9 mouse cellular contexts compared by ENCODE assay signal in genomic region chr5:143236036-143236435, GRCm38 (mm10). TPM values are rescaled to one million over a fixed set of nuclear protein-coding genes. Genes with fewer than 3 reads are reported as not detected.
DNase-seq lines count a peak whose midpoint lies in the region; ATAC-seq and TF ChIP-seq lines count a peak whose summit lies in the region.
"Had no signal": no experiment of that assay in that cellular context is flagged by ENCODE, and none has a peak within 500 bp of the region (broad histone marks: within the 10 kb centered on the region; RNA-seq: fewer than 3 reads in every experiment).

No protein-coding gene starts in this region.

- peak overlapping the region; percentile 73 for H3K4me2 ChIP-seq in lung, embryonic 15.5 days
- peak overlapping the region; percentile 75 for H3K4me2 ChIP-seq in limb, embryonic 12.5 days

- no peak for TF ChIP-seq POLR2A in olfactory bulb, adult 2 months (IDR thresholded peaks at IDR 0.05; ENCODE audit: insufficient read depth, low read depth, low read length)

- no peak for DNase-seq in lung, adult 18-20 months
- no peak for DNase-seq in forebrain, embryonic 10.5 days (ENCODE audit: extremely low spot score, low spot score)
- DNase-seq in cerebellum, adult 9-11 months = no peak
- no peak for DNase-seq in embryo, embryonic 9.5 days (ENCODE audit: extremely low spot score)
- DNase-seq in adrenal gland, adult 18-20 months (ENCODE audit: low spot score in 2 of 2) = no peak

- 28% methylated on average over 9 of the region's 9 CpGs for WGBS in lung, embryonic 15.5 days
- 57% methylated on average over 9 of the region's 9 CpGs for WGBS in forebrain, embryonic 10.5 days
- WGBS in limb, embryonic 12.5 days = 51% methylated on average over 9 of the region's 9 CpGs
- WGBS in olfactory bulb, adult 2 months = 16% methylated on average over 9 of the region's 9 CpGs

- peaks cover 11% of the 10 kb centered on the region for H3K4me1 ChIP-seq in lung, embryonic 15.5 days
- H3K4me1 ChIP-seq in forebrain, embryonic 10.5 days = peaks cover 26% of the 10 kb centered on the region
- peaks cover 19% of the 10 kb centered on the region for H3K4me1 ChIP-seq in limb, embryonic 12.5 days (replicated peaks)
- peaks cover 7% of the 10 kb centered on the region for H3K4me1 ChIP-seq in olfactory bulb, adult 2 months (ENCODE audit: control insufficient read depth, insufficient read depth, low read length)

- no peaks in the 10 kb centered on the region for H3K27me3 ChIP-seq in lung, embryonic 15.5 days
- H3K27me3 ChIP-seq in forebrain, embryonic 10.5 days (ENCODE audit: poor library complexity, severe bottlenecking) = no peaks in the 10 kb centered on the region
- H3K27me3 ChIP-seq in limb, embryonic 12.5 days = no peaks in the 10 kb centered on the region

- peak overlapping the region; percentile 73 for H3K9ac ChIP-seq in lung, embryonic 15.5 days
- peak overlapping the region; percentile 89 for H3K9ac ChIP-seq in limb, embryonic 12.5 days (replicated peaks)

- peaks cover 37% of the 10 kb centered on the region for H3K36me3 ChIP-seq in lung, embryonic 15.5 days
- H3K36me3 ChIP-seq in forebrain, embryonic 10.5 days (replicated peaks) = peaks cover 44% of the 10 kb centered on the region
- peaks cover 45% of the 10 kb centered on the region for H3K36me3 ChIP-seq in limb, embryonic 12.5 days

- H3K27ac ChIP-seq in lung, embryonic 15.5 days = no peak overlapping the region
- H3K27ac ChIP-seq in forebrain, embryonic 10.5 days = peak overlapping the region; percentile 95
- no peak overlapping the region for H3K27ac ChIP-seq in limb, embryonic 12.5 days
- H3K27ac ChIP-seq in olfactory bulb, adult 2 months (ENCODE audit: insufficient read depth, low read depth, low read length) = no peak overlapping the region

- no peak for ATAC-seq in lung, embryonic 15.5 days (ENCODE audit: borderline replicate concordance, extremely low read depth, low FRiP score, low TSS enrichment)
- ATAC-seq in limb, embryonic 12.5 days (ENCODE audit: insufficient number of reproducible peaks, insufficient read depth, low FRiP score, low TSS enrichment, low read depth) = no peak

- TF ChIP-seq CTCF in olfactory bulb, adult 2 months (IDR thresholded peaks at IDR 0.05; ENCODE audit: insufficient read depth, low read depth, low read length) = no peak

- H3K9me3 ChIP-seq in lung, embryonic 15.5 days = no peaks in the 10 kb centered on the region
- H3K9me3 ChIP-seq in forebrain, embryonic 10.5 days = no peaks in the 10 kb centered on the region
- no peaks in the 10 kb centered on the region for H3K9me3 ChIP-seq in limb, embryonic 12.5 days

- peak overlapping the region; percentile 63 for H3K4me3 ChIP-seq in lung, embryonic 15.5 days
- H3K4me3 ChIP-seq in forebrain, embryonic 10.5 days = peak overlapping the region; percentile 86
- H3K4me3 ChIP-seq in limb, embryonic 12.5 days (replicated peaks) = peak overlapping the region; percentile 90
- peak overlapping the region; percentile 80 for H3K4me3 ChIP-seq in olfactory bulb, adult 2 months (ENCODE audit: insufficient read depth, low read depth, low read length)

RNA-seq across cellular contexts. Expression of gene Zfp12, which starts 1.1 kb away (rescaled TPM):
- 13.6 and 15.0 TPM in 2 replicates for polyA plus RNA-seq in lung, embryonic 15.5 days (2015; fragmentation: Nextera tagmentation; extraction: Ambion mirVana)
- polyA plus RNA-seq in forebrain, embryonic 10.5 days (2016; fragmentation: Nextera tagmentation; extraction: Ambion mirVana) = 19.7 and 24.1 TPM in 2 replicates
- polyA plus RNA-seq in limb, embryonic 12.5 days (2016; fragmentation: Nextera tagmentation; extraction: Ambion mirVana) = 25.1 and 26.1 TPM in 2 replicates
- polyA plus RNA-seq in olfactory bulb, adult 2 months (2012; ENCODE audit: insufficient read depth, insufficient read length, low replicate concordance, missing spikeins) = not detected in 2 replicates
- 10 to 100 TPM; 21.2 to 22.1 TPM for total RNA-seq in adrenal gland, adult 18-20 months (2021)

RNA-seq across cellular contexts. Expression of gene Spdye4a, which starts 9.3 kb away (rescaled TPM):
- polyA plus RNA-seq in lung, embryonic 15.5 days (2015; fragmentation: Nextera tagmentation; extraction: Ambion mirVana) = not detected in 2 replicates
- not detected in 2 replicates for polyA plus RNA-seq in forebrain, embryonic 10.5 days (2016; fragmentation: Nextera tagmentation; extraction: Ambion mirVana)
- polyA plus RNA-seq in limb, embryonic 12.5 days (2016; fragmentation: Nextera tagmentation; extraction: Ambion mirVana) = not detected in 2 replicates
- polyA plus RNA-seq in olfactory bulb, adult 2 months (2012; ENCODE audit: insufficient read depth, insufficient read length, low replicate concordance, missing spikeins) = not detected in 2 replicates
- not detected for total RNA-seq in adrenal gland, adult 18-20 months (2021)
- total RNA-seq: adrenal gland, postnatal 4 days had no signal

RNA-seq across cellular contexts. Expression of gene Zfp316, which starts 33.8 kb away (rescaled TPM):
- 2.8 and 3.1 TPM in 2 replicates for polyA plus RNA-seq in lung, embryonic 15.5 days (2015; fragmentation: Nextera tagmentation; extraction: Ambion mirVana)
- polyA plus RNA-seq in forebrain, embryonic 10.5 days (2016; fragmentation: Nextera tagmentation; extraction: Ambion mirVana) = 3.1 and 3.4 TPM in 2 replicates
- 8.5 and 11.0 TPM in 2 replicates for polyA plus RNA-seq in limb, embryonic 12.5 days (2016; fragmentation: Nextera tagmentation; extraction: Ambion mirVana)
- not detected in 2 replicates for polyA plus RNA-seq in olfactory bulb, adult 2 months (2012; ENCODE audit: insufficient read depth, insufficient read length, low replicate concordance, missing spikeins)
- 1 to 10 TPM; 6.1 to 7.7 TPM for total RNA-seq in adrenal gland, adult 18-20 months (2021)

RNA-seq across cellular contexts. Expression of gene Spdye4b, which starts 55.2 kb away (rescaled TPM):
- polyA plus RNA-seq in lung, embryonic 15.5 days (2015; fragmentation: Nextera tagmentation; extraction: Ambion mirVana) = not detected in 2 replicates
- not detected in 2 replicates for polyA plus RNA-seq in forebrain, embryonic 10.5 days (2016; fragmentation: Nextera tagmentation; extraction: Ambion mirVana)
- polyA plus RNA-seq in limb, embryonic 12.5 days (2016; fragmentation: Nextera tagmentation; extraction: Ambion mirVana) = not detected in 2 replicates
- polyA plus RNA-seq in olfactory bulb, adult 2 months (2012; ENCODE audit: insufficient read depth, insufficient read length, low replicate concordance, missing spikeins) = not detected in 2 replicates
- not detected for total RNA-seq in adrenal gland, adult 18-20 months (2021)
- total RNA-seq: adrenal gland, postnatal 4 days had no signal

RNA-seq across cellular contexts. Expression of gene Rbak, which starts 55.5 kb away (rescaled TPM):
- 11.8 and 12.2 TPM in 2 replicates for polyA plus RNA-seq in lung, embryonic 15.5 days (2015; fragmentation: Nextera tagmentation; extraction: Ambion mirVana)
- polyA plus RNA-seq in forebrain, embryonic 10.5 days (2016; fragmentation: Nextera tagmentation; extraction: Ambion mirVana) = 14.4 and 15.6 TPM in 2 replicates
- polyA plus RNA-seq in limb, embryonic 12.5 days (2016; fragmentation: Nextera tagmentation; extraction: Ambion mirVana) = 19.4 and 21.5 TPM in 2 replicates
- polyA plus RNA-seq in olfactory bulb, adult 2 months (2012; ENCODE audit: insufficient read depth, insufficient read length, low replicate concordance, missing spikeins) = not detected in 2 replicates
- total RNA-seq in adrenal gland, adult 18-20 months (2021) = 10 to 100 TPM in 1 of 2 experiments, 1 to 10 TPM in 1; 9.7 to 10.8 TPM
